ENCODE assay signal across 9 mouse cellular contexts in the genomic region with DNA sequence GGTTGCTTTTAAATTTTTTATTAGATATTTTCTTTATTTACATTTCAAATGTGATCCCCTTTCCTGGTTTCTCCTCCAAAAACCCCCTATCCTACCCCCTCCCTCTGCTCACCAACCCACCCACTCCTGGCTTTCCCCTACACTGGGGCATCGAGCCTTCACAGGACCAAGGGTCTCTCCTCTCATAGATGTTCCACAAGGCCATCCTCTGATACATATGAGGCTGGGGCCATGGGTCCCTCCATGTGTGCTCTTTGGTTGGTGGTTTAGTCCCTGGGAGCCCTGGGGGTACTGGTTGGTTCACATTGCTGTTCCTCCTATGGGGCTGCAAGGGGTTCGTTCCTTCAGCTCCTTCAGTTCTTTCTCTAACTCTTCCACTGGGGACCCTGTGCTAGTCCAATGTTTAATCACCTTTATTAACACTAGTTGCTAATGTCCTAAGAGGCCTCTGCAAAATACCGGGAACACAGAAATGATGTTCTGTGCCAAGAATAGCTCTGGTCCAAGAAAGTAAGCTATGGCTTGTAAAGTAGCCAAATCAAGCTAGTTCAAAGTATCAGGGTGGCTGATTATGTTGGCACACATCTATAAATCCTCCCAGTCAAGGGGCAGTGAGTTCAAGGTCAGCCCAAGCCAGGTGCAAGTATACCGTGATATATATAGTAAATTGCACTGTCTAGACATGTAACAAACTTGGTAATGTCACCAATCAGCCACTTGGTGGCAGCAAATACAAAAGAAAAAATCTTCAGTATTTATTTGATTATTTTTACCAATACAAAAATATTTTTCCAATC. TPM values are rescaled to one million over a fixed set of nuclear protein-coding genes. Genes with fewer than 3 reads are reported as not detected.
DNase-seq lines count a peak whose midpoint lies in the region; ATAC-seq lines count a peak whose summit lies in the region.
"Had no signal": no experiment of that assay in that cellular context is flagged by ENCODE, and none has a peak within 500 bp of the region (broad histone marks: within the 10 kb centered on the region; RNA-seq: fewer than 3 reads in every experiment).

No protein-coding gene starts in this region.

- H3K27me3 ChIP-seq in embryonic facial prominence, embryonic 14.5 days (replicated peaks; ENCODE audit: control insufficient read depth, insufficient read depth, low read length), result no peaks in the 10 kb centered on the region
- H3K27me3 ChIP-seq in intestine, embryonic 14.5 days (replicated peaks; ENCODE audit: control insufficient read depth, insufficient read depth, low read length), result no peaks in the 10 kb centered on the region

- H3K27ac ChIP-seq in embryonic facial prominence, embryonic 14.5 days (replicated peaks; ENCODE audit: low read depth, low read length), result no peak overlapping the region
- no peak overlapping the region for H3K27ac ChIP-seq in intestine, embryonic 14.5 days (ENCODE audit: low read depth)
- H3K27ac ChIP-seq: macrophage had no signal

- no peak overlapping the region for H3K4me2 ChIP-seq in embryonic facial prominence, embryonic 14.5 days (ENCODE audit: low read depth, low read length)
- H3K4me2 ChIP-seq in intestine, embryonic 14.5 days (ENCODE audit: low read length), result no peak overlapping the region

- no peaks in the 10 kb centered on the region for H3K36me3 ChIP-seq in embryonic facial prominence, embryonic 14.5 days (ENCODE audit: control insufficient read depth, insufficient read depth, low read length)
- no peaks in the 10 kb centered on the region for H3K36me3 ChIP-seq in intestine, embryonic 14.5 days (ENCODE audit: control insufficient read depth, insufficient read depth, low read length)

- peak; percentile 85 for ATAC-seq in embryonic facial prominence, embryonic 14.5 days (ENCODE audit: low read depth)
- 0 out of 2 replicates have a peak, but pooled peaks have one; percentile 62 for ATAC-seq in intestine, embryonic 14.5 days (replicated peaks; ENCODE audit: low FRiP score, low TSS enrichment, low read depth)

- no peak overlapping the region for H3K4me3 ChIP-seq in embryonic facial prominence, embryonic 14.5 days (ENCODE audit: low read depth, low read length)
- H3K4me3 ChIP-seq in intestine, embryonic 14.5 days (ENCODE audit: low read depth, low read length), result no peak overlapping the region

- WGBS in embryonic facial prominence, embryonic 14.5 days, result 62% methylated on average over 4 of the region's 4 CpGs
- 68% methylated on average over 4 of the region's 4 CpGs for WGBS in intestine, embryonic 14.5 days

- H3K9ac ChIP-seq in embryonic facial prominence, embryonic 14.5 days (ENCODE audit: low read depth, low read length), result no peak overlapping the region
- no peak overlapping the region for H3K9ac ChIP-seq in intestine, embryonic 14.5 days (ENCODE audit: low read length)

- peak; percentile 42 for DNase-seq in kidney, adult 9 months
- DNase-seq in kidney, adult 11 months, result no peak
- DNase-seq in NIH3T3 (ENCODE audit: low read depth), result peak; percentile 68
- DNase-seq in embryonic facial prominence, embryonic 14.5 days (ENCODE audit: low spot score), result peak; percentile 19
- peak; percentile 69 for DNase-seq in intestine, embryonic 14.5 days (ENCODE audit: low spot score)
- DNase-seq in lung, postnatal 36 days, result peak; percentile 57
- DNase-seq in urinary bladder, adult 2 months (ENCODE audit: low spot score), result no peak
- no peak for DNase-seq in spleen, postnatal 14 days (ENCODE audit: low spot score in 2 of 2)

- H3K9me3 ChIP-seq in embryonic facial prominence, embryonic 14.5 days (ENCODE audit: control insufficient read depth, low read length), result no peaks in the 10 kb centered on the region
- H3K9me3 ChIP-seq in intestine, embryonic 14.5 days (ENCODE audit: control insufficient read depth, low read length), result no peaks in the 10 kb centered on the region

- H3K4me1 ChIP-seq in embryonic facial prominence, embryonic 14.5 days (ENCODE audit: control insufficient read depth, insufficient read depth, low read length), result peaks cover 5% of the 10 kb centered on the region
- no peaks in the 10 kb centered on the region for H3K4me1 ChIP-seq in intestine, embryonic 14.5 days (replicated peaks; ENCODE audit: control insufficient read depth, insufficient read depth, low read length)

RNA-seq across cellular contexts. Expression of a gene that starts 36.3 kb away (rescaled TPM):
- polyA plus RNA-seq in embryonic facial prominence, embryonic 14.5 days (2014; fragmentation: Nextera tagmentation; extraction: Ambion mirVana), result 11.9 and 13.2 TPM in 2 replicates
- 11.6 and 11.7 TPM in 2 replicates for polyA plus RNA-seq in intestine, embryonic 14.5 days (2014; fragmentation: Nextera tagmentation; extraction: Ambion mirVana)
- polyA plus RNA-seq in urinary bladder, adult 2 months (2012; rRNA removed), result 10.3 and 13.7 TPM in 2 replicates

Comparison
In these comparisons a context has a peak if more than half of its experiments do, and no peak if none do; other contexts are left out.
1. DNase-seq: peak in kidney, adult 9 months (single experiment), NIH3T3 (single experiment), embryonic facial prominence, embryonic 14.5 days (single experiment), intestine, embryonic 14.5 days (single experiment) and lung, postnatal 36 days (single experiment); none in kidney, adult 11 months (single experiment), urinary bladder, adult 2 months (single experiment) and spleen, postnatal 14 days (0 of 2).